Mouse (Mus musculus): Measurements from ENCODE around the gene Ddx54. TPM values are rescaled to one million over a fixed set of nuclear protein-coding genes. Genes with fewer than 3 reads are reported as not detected.
A peak's percentile ranks its signal among the peaks of the same experiment; 100 is the strongest.

The Ddx54 gene
- total and polyA plus RNA-seq, 3 experiments = 63.7 to 91.8 (median 83.6) TPM

DNA sequence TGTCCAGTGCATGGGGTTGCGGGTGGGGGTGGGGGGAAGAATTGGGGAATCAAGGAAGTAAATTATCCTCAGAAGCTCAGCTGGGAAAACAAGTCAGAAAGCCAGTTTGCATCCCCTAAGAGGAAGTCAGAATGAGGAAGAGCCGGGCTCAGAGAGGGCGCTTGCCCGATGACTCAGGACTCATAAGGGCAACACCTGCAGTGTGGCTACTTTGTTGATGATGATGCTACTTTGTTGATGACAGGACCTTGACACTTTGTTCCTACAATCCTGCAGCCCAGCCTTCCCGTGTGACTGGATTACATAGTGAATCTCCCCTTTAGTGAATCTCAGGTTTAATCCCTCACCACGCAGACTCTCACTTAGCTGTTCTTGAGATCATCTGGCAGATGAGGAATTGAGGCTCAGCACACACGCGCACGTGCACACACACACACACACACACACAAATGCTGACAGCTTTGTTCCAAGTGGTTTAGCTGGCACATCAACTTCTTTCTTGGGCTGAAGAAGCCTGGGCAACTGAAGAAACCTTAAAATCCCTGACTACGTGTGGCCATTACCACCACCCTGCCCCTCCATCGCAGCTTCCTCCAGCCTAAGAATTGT, 42.1 kb upstream of the Ddx54 start:
- in situ Hi-C loops (cut with MboI; ENCODE audit: low pct_ligation_motif_present, low pct_unique_long_range_greater_than_20kb, low sequenced_read_pairs) (no loop called here), dilution Hi-C loops (cut with MboI; ENCODE audit: extremely low pct_ligation_motif_present, extremely low pct_unique_long_range_greater_than_20kb, low sequenced_read_pairs) (no loop called here)
- Histone ChIP-seq H3K4me1 (ENCODE audit: control insufficient read depth in 1 of 2, insufficient read depth in 2 of 2) (peaks cover 4 to 28% of the 10 kb centered on the region in 2 experiments; a peak in 3 of 4 replicates), H3K79me2 (replicated peaks; ENCODE audit: control insufficient read depth, extremely low read depth, insufficient read depth, poor library complexity, severe bottlenecking) (no peaks in the 10 kb centered on the region), H3K27ac (ENCODE audit: insufficient read depth, low read depth) (no peak overlapping the region), H3K9ac (ENCODE audit: insufficient read depth, low read depth) (no peak overlapping the region), H3K36me3 (replicated peaks in 1 of 2; ENCODE audit: control insufficient read depth in 1 of 2, insufficient read depth in 1 of 2, low read length in 1 of 2) (no peaks in the 10 kb centered on the region), H3K27me3 (replicated peaks) (no peaks in the 10 kb centered on the region), H3K4me3 (replicated peaks in 1 of 3; ENCODE audit: low read depth in 2 of 3, low read length in 2 of 3, poor library complexity in 1 of 3) (no peak overlapping the region), H3K4me2 (ENCODE audit: insufficient read depth, low read depth, poor library complexity, severe bottlenecking) (no peak overlapping the region), H3K9me3 (replicated peaks; ENCODE audit: low read length) (no peaks in the 10 kb centered on the region)
- TF ChIP-seq EP300 (IDR thresholded peaks at IDR 0.05; ENCODE audit: low read length) = peak; percentile 30; the same call in 1 of the 2 replicates
- no peak for TF ChIP-seq ETS1 (conservative IDR thresholded peaks at IDR 0.05; ENCODE audit: low read depth, low read length)
- TF ChIP-seq BHLHE40 (IDR thresholded peaks at IDR 0.05; ENCODE audit: low read depth, low read length) = peak; percentile 58
- peak; percentile 53 for DNase-seq (ENCODE audit: extremely low read depth)

DNA sequence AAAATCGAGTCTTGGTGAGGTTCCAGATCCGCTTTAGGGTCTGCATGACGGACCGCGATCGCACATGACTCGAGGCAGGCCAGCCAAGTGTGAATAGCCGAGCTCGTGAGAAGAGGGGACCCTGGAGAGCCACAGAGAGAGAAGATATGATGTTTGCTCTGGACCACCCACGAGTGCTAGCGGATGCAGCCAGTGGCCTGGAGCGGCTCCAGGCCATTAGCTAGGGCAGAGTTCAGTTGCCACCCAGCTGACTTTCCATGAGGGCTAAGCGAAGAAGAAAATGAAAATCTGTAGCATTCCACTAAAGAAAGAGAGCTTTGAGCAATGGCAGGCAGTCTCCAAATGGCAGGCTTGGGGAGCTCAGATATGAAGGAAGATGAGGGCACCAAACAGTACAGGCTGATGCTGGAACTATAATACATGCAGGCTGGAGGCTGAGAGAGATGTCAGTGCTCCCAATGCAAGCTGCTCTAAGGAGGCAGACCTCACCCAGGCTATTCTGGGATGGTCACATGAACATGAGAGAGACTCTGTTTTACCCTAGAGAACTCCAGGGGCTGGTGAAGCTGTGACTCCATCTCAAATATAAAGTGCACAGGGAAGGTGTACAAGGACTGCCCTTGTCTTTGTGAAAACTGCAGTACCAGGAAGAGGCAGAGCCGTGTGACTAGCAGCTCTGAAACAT, 41.3 kb upstream of the Ddx54 start:
- no peaks in the 10 kb centered on the region for H3K27me3 ChIP-seq (replicated peaks)
- H3K4me2 ChIP-seq (ENCODE audit: insufficient read depth, low read depth, poor library complexity, severe bottlenecking) = no peak overlapping the region
- H3K9ac ChIP-seq (ENCODE audit: insufficient read depth, low read depth) = no peak overlapping the region
- H3K4me1 ChIP-seq (ENCODE audit: control insufficient read depth in 1 of 2, insufficient read depth in 2 of 2) = peaks cover 4 to 28% of the 10 kb centered on the region in 2 experiments; a peak in 3 of 4 replicates
- H3K27ac ChIP-seq (ENCODE audit: insufficient read depth, low read depth) = no peak overlapping the region
- no peak for DNase-seq (ENCODE audit: extremely low read depth)
- TF ChIP-seq EP300 (IDR thresholded peaks at IDR 0.05; ENCODE audit: low read length) (no peak), NRF1 (IDR thresholded peaks at IDR 0.05; ENCODE audit: low read depth, low read length) (no peak), USF2 (conservative IDR thresholded peaks at IDR 0.05; ENCODE audit: low read depth, low read length) (no peak), USF1 (IDR thresholded peaks at IDR 0.05; ENCODE audit: low read depth, low read length) (no peak), SMC3 (IDR thresholded peaks at IDR 0.05; ENCODE audit: low read depth, low read length) (no peak), MEF2A (IDR thresholded peaks at IDR 0.05; ENCODE audit: borderline replicate concordance, low read depth, low read length) (no peak)
- dilution Hi-C loops (cut with MboI; ENCODE audit: extremely low pct_ligation_motif_present, extremely low pct_unique_long_range_greater_than_20kb, low sequenced_read_pairs) = no loop called here
- in situ Hi-C loops (cut with MboI; ENCODE audit: low pct_ligation_motif_present, low pct_unique_long_range_greater_than_20kb, low sequenced_read_pairs) = no loop called here
- H3K79me2 ChIP-seq (replicated peaks; ENCODE audit: control insufficient read depth, extremely low read depth, insufficient read depth, poor library complexity, severe bottlenecking) = no peaks in the 10 kb centered on the region
- no peaks in the 10 kb centered on the region for H3K36me3 ChIP-seq (replicated peaks in 1 of 2; ENCODE audit: control insufficient read depth in 1 of 2, insufficient read depth in 1 of 2, low read length in 1 of 2)
- H3K9me3 ChIP-seq (replicated peaks; ENCODE audit: low read length) = no peaks in the 10 kb centered on the region
- H3K4me3 ChIP-seq (replicated peaks in 1 of 3; ENCODE audit: low read depth in 2 of 3, low read length in 2 of 3, poor library complexity in 1 of 3) = no peak overlapping the region

DNA sequence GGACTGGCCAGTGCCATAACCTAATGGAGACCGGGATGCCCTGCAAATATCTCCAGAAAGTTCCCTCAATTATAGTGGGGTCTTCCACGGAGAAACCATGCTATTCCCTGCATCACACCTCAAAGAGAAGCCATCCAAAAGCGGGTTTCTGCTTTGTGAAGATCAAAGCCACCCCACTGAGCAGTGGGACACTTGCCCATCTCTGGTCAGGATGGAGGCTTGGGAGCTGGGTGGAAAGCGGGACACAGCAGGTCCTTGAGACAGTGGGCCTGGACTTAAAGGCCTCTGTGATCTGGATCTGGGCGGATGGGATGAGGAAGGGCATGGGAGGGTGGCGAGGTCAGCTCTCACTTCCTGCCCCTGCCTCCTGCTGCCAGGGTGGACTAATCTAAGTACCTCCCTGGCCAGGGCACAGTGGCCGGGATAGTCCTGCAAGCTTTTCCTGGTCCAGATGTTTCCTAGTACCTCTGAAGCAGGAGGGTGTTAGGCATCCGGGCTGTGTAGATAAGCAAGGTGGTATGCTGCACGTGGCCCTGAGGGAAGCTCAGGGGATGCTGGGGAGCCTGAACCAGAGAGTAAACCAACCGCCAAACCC, 38.0 kb upstream of the Ddx54 start:
- no peaks in the 10 kb centered on the region for H3K36me3 ChIP-seq (replicated peaks in 1 of 2; ENCODE audit: control insufficient read depth in 1 of 2, insufficient read depth in 1 of 2, low read length in 1 of 2)
- no peak for DNase-seq (ENCODE audit: extremely low read depth)
- H3K27ac ChIP-seq (ENCODE audit: insufficient read depth, low read depth) = no peak overlapping the region
- in situ Hi-C loops (cut with MboI; ENCODE audit: low pct_ligation_motif_present, low pct_unique_long_range_greater_than_20kb, low sequenced_read_pairs) = no loop called here
- dilution Hi-C loops (cut with MboI; ENCODE audit: extremely low pct_ligation_motif_present, extremely low pct_unique_long_range_greater_than_20kb, low sequenced_read_pairs) = no loop called here
- TF ChIP-seq SMC3 (IDR thresholded peaks at IDR 0.05; ENCODE audit: low read depth, low read length) = no peak
- TF ChIP-seq CHD2 (IDR thresholded peaks at IDR 0.05; ENCODE audit: low read length) = no peak
- H3K9ac ChIP-seq (ENCODE audit: insufficient read depth, low read depth) = no peak overlapping the region
- no peaks in the 10 kb centered on the region for H3K79me2 ChIP-seq (replicated peaks; ENCODE audit: control insufficient read depth, extremely low read depth, insufficient read depth, poor library complexity, severe bottlenecking)
- H3K9me3 ChIP-seq (replicated peaks; ENCODE audit: low read length) = no peaks in the 10 kb centered on the region
- no peaks in the 10 kb centered on the region for H3K27me3 ChIP-seq (replicated peaks)
- H3K4me3 ChIP-seq (replicated peaks in 1 of 3; ENCODE audit: low read depth in 2 of 3, low read length in 2 of 3, poor library complexity in 1 of 3) = no peak overlapping the region
- H3K4me1 ChIP-seq (ENCODE audit: control insufficient read depth in 1 of 2, insufficient read depth in 2 of 2) = peaks cover 26 to 54% of the 10 kb centered on the region in 2 experiments
- H3K4me2 ChIP-seq (ENCODE audit: insufficient read depth, low read depth, poor library complexity, severe bottlenecking) = no peak overlapping the region

Data from CH12.LX (cell line).